Mouse (Mus musculus): ENCODE measurements around the gene Ethe1.

GRCm38 (mm10) chr7:24598121-24598520, 10.8 kb downstream of the Ethe1 start:
- no peak for TF ChIP-seq POLR2A (IDR thresholded peaks at IDR 0.05; ENCODE audit: low read depth, low read length)
- no peak for TF ChIP-seq CTCF (IDR thresholded peaks at IDR 0.05; ENCODE audit: borderline replicate concordance, insufficient read depth, low read length)
